Mouse (Mus musculus): Measurements from ENCODE around the gene Pnldc1. TPM values are rescaled to one million over a fixed set of nuclear protein-coding genes. Genes with fewer than 3 reads are reported as not detected.
"Not testable (repeated sequence)": the region's sequence is repeated elsewhere in the genome, so short reads cannot be mapped to it uniquely, and the experiment has no call there.

The Pnldc1 gene
- polyA plus RNA-seq, 1 experiment from 2014 or later = 1.0 TPM

- Histone ChIP-seq H3K4me3 (ENCODE audit: low read depth, low read length) (no peak overlapping the region), H3K4me1 (replicated peaks; ENCODE audit: control insufficient read depth, insufficient read depth, low read length) (peaks cover 4% of the 10 kb centered on the region; the same call in 1 of the 2 replicates), H3K9ac (ENCODE audit: low read depth, low read length) (no peak overlapping the region), H3K9me3 (ENCODE audit: control insufficient read depth, low read length) (no peaks in the 10 kb centered on the region), H3K36me3 (ENCODE audit: control insufficient read depth, insufficient read depth, low read length) (no peaks in the 10 kb centered on the region), H3K4me2 (replicated peaks; ENCODE audit: low read depth, low read length) (no peak overlapping the region), H3K27me3 (ENCODE audit: control insufficient read depth, insufficient read depth, low read length) (no peaks in the 10 kb centered on the region), H3K27ac (ENCODE audit: low read depth, low read length) (no peak overlapping the region)
- WGBS = 97% methylated on average over 6 of the region's 6 CpGs
- DNase-seq (ENCODE audit: low spot score) = no peak
- no peak for ATAC-seq (ENCODE audit: low FRiP score)
Observed at GRCm38 (mm10) chr17:12902291-12902690, 7.7 kb downstream of the Pnldc1 start.

- not testable (repeated sequence) for H3K27ac ChIP-seq (ENCODE audit: low read depth, low read length)
- 32% methylated on average over 2 of the region's 2 CpGs for WGBS
Observed at GRCm38 (mm10) chr17:12898607-12899006, 11.4 kb downstream of the Pnldc1 start.

GRCm38 (mm10) chr17:12897674-12898073, 12.4 kb downstream of the Pnldc1 start:
- Histone ChIP-seq H3K36me3 (ENCODE audit: control insufficient read depth, insufficient read depth, low read length) (no peaks in the 10 kb centered on the region), H3K27me3 (ENCODE audit: control insufficient read depth, insufficient read depth, low read length) (no peaks in the 10 kb centered on the region), H3K4me1 (replicated peaks; ENCODE audit: control insufficient read depth, insufficient read depth, low read length) (no peaks in the 10 kb centered on the region), H3K9ac (ENCODE audit: low read depth, low read length) (no peak overlapping the region), H3K4me2 (replicated peaks; ENCODE audit: low read depth, low read length) (no peak overlapping the region), H3K27ac (ENCODE audit: low read depth, low read length) (no peak overlapping the region), H3K4me3 (ENCODE audit: low read depth, low read length) (no peak overlapping the region), H3K9me3 (ENCODE audit: control insufficient read depth, low read length) (no peaks in the 10 kb centered on the region)
- ATAC-seq (ENCODE audit: low FRiP score) (no peak), DNase-seq (ENCODE audit: low spot score) (no peak)
- WGBS = 76% methylated on average over 5 of the region's 5 CpGs

More at GRCm38 (mm10) chr17:12898607-12899006, 11.4 kb downstream of the Pnldc1 start:
- not testable (repeated sequence) for H3K4me2 ChIP-seq (replicated peaks; ENCODE audit: low read depth, low read length); ATAC-seq (ENCODE audit: low FRiP score); H3K27me3 ChIP-seq (ENCODE audit: control insufficient read depth, insufficient read depth, low read length); H3K4me3 ChIP-seq (ENCODE audit: low read depth, low read length); H3K9ac ChIP-seq (ENCODE audit: low read depth, low read length); H3K9me3 ChIP-seq (ENCODE audit: control insufficient read depth, low read length); H3K4me1 ChIP-seq (replicated peaks; ENCODE audit: control insufficient read depth, insufficient read depth, low read length); H3K36me3 ChIP-seq (ENCODE audit: control insufficient read depth, insufficient read depth, low read length); DNase-seq (ENCODE audit: low spot score)

- no peak overlapping the region for H3K4me2 ChIP-seq (replicated peaks; ENCODE audit: low read depth, low read length)
- no peaks in the 10 kb centered on the region for H3K9me3 ChIP-seq (ENCODE audit: control insufficient read depth, low read length)
- H3K27ac ChIP-seq (ENCODE audit: low read depth, low read length) = no peak overlapping the region
- WGBS = 92% methylated on average over 9 of the region's 9 CpGs
- no peak overlapping the region for H3K4me3 ChIP-seq (ENCODE audit: low read depth, low read length)
- ATAC-seq (ENCODE audit: low FRiP score) = no peak
- no peaks in the 10 kb centered on the region; the same call in 1 of the 2 replicates for H3K36me3 ChIP-seq (ENCODE audit: control insufficient read depth, insufficient read depth, low read length)
- H3K27me3 ChIP-seq (ENCODE audit: control insufficient read depth, insufficient read depth, low read length) = no peaks in the 10 kb centered on the region
- H3K9ac ChIP-seq (ENCODE audit: low read depth, low read length) = no peak overlapping the region
- no peaks in the 10 kb centered on the region for H3K4me1 ChIP-seq (replicated peaks; ENCODE audit: control insufficient read depth, insufficient read depth, low read length)
- no peak for DNase-seq (ENCODE audit: low spot score)
Observed at GRCm38 (mm10) chr17:12892033-12892432, 18.0 kb downstream of the Pnldc1 start.

GRCm38 (mm10) chr17:12891054-12891453, 19.0 kb downstream of the Pnldc1 start:
- no peak for ATAC-seq (ENCODE audit: low FRiP score)
- Histone ChIP-seq H3K9me3 (ENCODE audit: control insufficient read depth, low read length) (no peaks in the 10 kb centered on the region), H3K4me2 (replicated peaks; ENCODE audit: low read depth, low read length) (no peak overlapping the region), H3K27me3 (ENCODE audit: control insufficient read depth, insufficient read depth, low read length) (no peaks in the 10 kb centered on the region), H3K36me3 (ENCODE audit: control insufficient read depth, insufficient read depth, low read length) (no peaks in the 10 kb centered on the region; the same call in 1 of the 2 replicates), H3K27ac (ENCODE audit: low read depth, low read length) (no peak overlapping the region), H3K4me3 (ENCODE audit: low read depth, low read length) (no peak overlapping the region), H3K9ac (ENCODE audit: low read depth, low read length) (no peak overlapping the region), H3K4me1 (replicated peaks; ENCODE audit: control insufficient read depth, insufficient read depth, low read length) (no peaks in the 10 kb centered on the region)
- no peak for DNase-seq (ENCODE audit: low spot score)
- 95% methylated on average over 4 of the region's 4 CpGs for WGBS

GRCm38 (mm10) chr17:12887021-12887775, 22.8 kb downstream of the Pnldc1 start:
- Histone ChIP-seq H3K9ac (ENCODE audit: low read depth, low read length) (no peak overlapping the region), H3K36me3 (ENCODE audit: control insufficient read depth, insufficient read depth, low read length) (no peaks in the 10 kb centered on the region; the same call in 1 of the 2 replicates), H3K9me3 (ENCODE audit: control insufficient read depth, low read length) (no peaks in the 10 kb centered on the region), H3K27me3 (ENCODE audit: control insufficient read depth, insufficient read depth, low read length) (no peaks in the 10 kb centered on the region), H3K4me3 (ENCODE audit: low read depth, low read length) (no peak overlapping the region), H3K27ac (ENCODE audit: low read depth, low read length) (no peak overlapping the region), H3K4me2 (replicated peaks; ENCODE audit: low read depth, low read length) (no peak overlapping the region), H3K4me1 (replicated peaks; ENCODE audit: control insufficient read depth, insufficient read depth, low read length) (no peaks in the 10 kb centered on the region)
- DNase-seq (ENCODE audit: low spot score) (no peak), ATAC-seq (ENCODE audit: low FRiP score) (no peak)
- 85% methylated on average over 15 of the region's 15 CpGs for WGBS

GRCm38 (mm10) chr17:12886620-12887019, 23.4 kb downstream of the Pnldc1 start:
- Histone ChIP-seq H3K4me3 (ENCODE audit: low read depth, low read length) (no peak overlapping the region), H3K36me3 (ENCODE audit: control insufficient read depth, insufficient read depth, low read length) (no peaks in the 10 kb centered on the region; the same call in 1 of the 2 replicates), H3K4me2 (replicated peaks; ENCODE audit: low read depth, low read length) (no peak overlapping the region), H3K9ac (ENCODE audit: low read depth, low read length) (no peak overlapping the region), H3K27ac (ENCODE audit: low read depth, low read length) (no peak overlapping the region), H3K27me3 (ENCODE audit: control insufficient read depth, insufficient read depth, low read length) (no peaks in the 10 kb centered on the region), H3K4me1 (replicated peaks; ENCODE audit: control insufficient read depth, insufficient read depth, low read length) (no peaks in the 10 kb centered on the region), H3K9me3 (ENCODE audit: control insufficient read depth, low read length) (no peaks in the 10 kb centered on the region)
- WGBS = 41% methylated on average over 6 of the region's 6 CpGs
- ATAC-seq (ENCODE audit: low FRiP score) (no peak), DNase-seq (ENCODE audit: low spot score) (no peak)

- Histone ChIP-seq H3K4me3 (ENCODE audit: low read depth, low read length) (no peak overlapping the region), H3K27me3 (ENCODE audit: control insufficient read depth, insufficient read depth, low read length) (no peaks in the 10 kb centered on the region), H3K27ac (ENCODE audit: low read depth, low read length) (no peak overlapping the region), H3K36me3 (ENCODE audit: control insufficient read depth, insufficient read depth, low read length) (no peaks in the 10 kb centered on the region), H3K4me1 (replicated peaks; ENCODE audit: control insufficient read depth, insufficient read depth, low read length) (no peaks in the 10 kb centered on the region), H3K9ac (ENCODE audit: low read depth, low read length) (no peak overlapping the region), H3K4me2 (replicated peaks; ENCODE audit: low read depth, low read length) (no peak overlapping the region), H3K9me3 (ENCODE audit: control insufficient read depth, low read length) (no peaks in the 10 kb centered on the region)
- DNase-seq (ENCODE audit: low spot score) (no peak), ATAC-seq (ENCODE audit: low FRiP score) (no peak)
- WGBS = 96% methylated on average over 1 of the region's 1 CpGs
Observed at GRCm38 (mm10) chr17:12881216-12881615, 28.8 kb downstream of the Pnldc1 start.

- Histone ChIP-seq H3K4me3 (ENCODE audit: low read depth, low read length) (no peak overlapping the region), H3K27ac (ENCODE audit: low read depth, low read length) (no peak overlapping the region), H3K4me1 (replicated peaks; ENCODE audit: control insufficient read depth, insufficient read depth, low read length) (no peaks in the 10 kb centered on the region), H3K9me3 (ENCODE audit: control insufficient read depth, low read length) (no peaks in the 10 kb centered on the region), H3K9ac (ENCODE audit: low read depth, low read length) (no peak overlapping the region), H3K27me3 (ENCODE audit: control insufficient read depth, insufficient read depth, low read length) (no peaks in the 10 kb centered on the region), H3K4me2 (replicated peaks; ENCODE audit: low read depth, low read length) (no peak overlapping the region; the same call in 1 of the 2 replicates), H3K36me3 (ENCODE audit: control insufficient read depth, insufficient read depth, low read length) (no peaks in the 10 kb centered on the region)
- ATAC-seq (ENCODE audit: low FRiP score) = no peak
- 5% methylated on average over 14 of the region's 14 CpGs for WGBS
- peak; percentile 91 for DNase-seq (ENCODE audit: low spot score)
Observed at GRCm38 (mm10) chr17:12880178-12880577, 29.9 kb downstream of the Pnldc1 start.
